12 mouse cellular contexts compared by ENCODE assay signal in the genomic region with DNA sequence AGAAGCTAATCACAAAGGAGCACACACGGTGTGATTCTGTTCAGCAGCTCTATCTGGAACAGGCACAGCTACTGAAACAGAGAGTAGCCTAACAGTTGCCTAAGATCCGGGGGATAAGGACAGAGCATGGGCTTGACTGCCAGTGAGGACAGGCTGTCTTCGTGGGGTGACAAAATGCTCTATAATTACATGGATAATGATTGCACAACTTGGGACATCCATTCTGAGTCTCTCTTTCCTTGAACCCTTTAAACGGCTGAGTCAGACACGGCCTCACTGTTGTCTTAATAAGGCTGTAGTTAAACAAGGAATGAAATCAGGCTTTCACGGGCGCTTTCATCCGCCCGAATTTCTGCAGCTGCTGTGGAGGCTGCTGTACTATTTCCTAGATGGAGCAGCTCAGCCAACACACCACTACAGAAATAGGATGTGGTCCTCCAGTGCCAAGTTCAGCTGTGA. TPM values are rescaled to one million over a fixed set of nuclear protein-coding genes. Genes with fewer than 3 reads are reported as not detected.
DNase-seq lines count a peak whose midpoint lies in the region; ATAC-seq and TF ChIP-seq lines count a peak whose summit lies in the region.
"Had no signal": no experiment of that assay in that cellular context is flagged by ENCODE, and none has a peak within 500 bp of the region (broad histone marks: within the 10 kb centered on the region; RNA-seq: fewer than 3 reads in every experiment).

No protein-coding gene starts in this region.

- 64% methylated on average over 9 of the region's 9 CpGs for WGBS in lung, embryonic 16.5 days
- 24% methylated on average over 9 of the region's 9 CpGs for WGBS in stomach, postnatal 0 days
- 79% methylated on average over 9 of the region's 9 CpGs for WGBS in midbrain, embryonic 14.5 days

- H3K9me3 ChIP-seq in lung, embryonic 16.5 days (ENCODE audit: control insufficient read depth, low read length) = no peaks in the 10 kb centered on the region
- no peaks in the 10 kb centered on the region for H3K9me3 ChIP-seq in stomach, postnatal 0 days (ENCODE audit: control insufficient read depth, low read length)
- H3K9me3 ChIP-seq in midbrain, embryonic 14.5 days (ENCODE audit: control insufficient read depth, low read length) = no peaks in the 10 kb centered on the region
- H3K9me3 ChIP-seq: limb, embryonic 12.5 days had no signal

- 0 out of 2 replicates have a peak, but pooled peaks have one; percentile 20 for ATAC-seq in lung, embryonic 16.5 days (ENCODE audit: low read depth)
- peak; percentile 86 for ATAC-seq in stomach, postnatal 0 days (ENCODE audit: low FRiP score, low TSS enrichment)
- no peak for ATAC-seq in midbrain, embryonic 14.5 days (ENCODE audit: low FRiP score, low TSS enrichment)
- ATAC-seq: hindbrain, embryonic 16.5 days; midbrain, embryonic 16.5 days had no signal

- H3K27ac ChIP-seq in lung, embryonic 16.5 days (ENCODE audit: low read length) = no peak overlapping the region
- H3K27ac ChIP-seq in stomach, postnatal 0 days (replicated peaks) = peak overlapping the region; percentile 58
- H3K27ac ChIP-seq in midbrain, embryonic 14.5 days (replicated peaks; ENCODE audit: low read depth, low read length) = no peak overlapping the region
- H3K27ac ChIP-seq: limb, embryonic 12.5 days had no signal

- intact Hi-C loops in left cerebral cortex, postnatal 14 days (cut with DNase I) = no loop called here

- H3K27me3 ChIP-seq in lung, embryonic 16.5 days (ENCODE audit: control insufficient read depth, insufficient read depth, low read depth, low read length) = no peaks in the 10 kb centered on the region
- H3K27me3 ChIP-seq in stomach, postnatal 0 days (ENCODE audit: control insufficient read depth, insufficient read depth, low read length) = no peaks in the 10 kb centered on the region
- no peaks in the 10 kb centered on the region for H3K27me3 ChIP-seq in midbrain, embryonic 14.5 days (ENCODE audit: control insufficient read depth, insufficient read depth, low read length)
- H3K27me3 ChIP-seq: limb, embryonic 12.5 days had no signal

- H3K9ac ChIP-seq in lung, embryonic 16.5 days (ENCODE audit: low read length) = no peak overlapping the region
- no peak overlapping the region for H3K9ac ChIP-seq in stomach, postnatal 0 days (ENCODE audit: low read length)
- H3K9ac ChIP-seq in midbrain, embryonic 14.5 days (replicated peaks; ENCODE audit: low read length) = no peak overlapping the region
- H3K9ac ChIP-seq: limb, embryonic 12.5 days had no signal

- no peaks in the 10 kb centered on the region for H3K4me1 ChIP-seq in lung, embryonic 16.5 days (replicated peaks; ENCODE audit: control insufficient read depth, insufficient read depth, low read length)
- H3K4me1 ChIP-seq in stomach, postnatal 0 days (replicated peaks; ENCODE audit: control insufficient read depth, insufficient read depth) = no peaks in the 10 kb centered on the region; the same call in 1 of the 2 replicates
- no peaks in the 10 kb centered on the region for H3K4me1 ChIP-seq in midbrain, embryonic 14.5 days (ENCODE audit: control insufficient read depth, insufficient read depth, low read length)
- H3K4me1 ChIP-seq: limb, embryonic 12.5 days had no signal

- H3K4me3 ChIP-seq in lung, embryonic 16.5 days (ENCODE audit: low read length) = no peak overlapping the region
- H3K4me3 ChIP-seq in stomach, postnatal 0 days (ENCODE audit: low read depth, low read length) = no peak overlapping the region
- no peak overlapping the region for H3K4me3 ChIP-seq in midbrain, embryonic 14.5 days (replicated peaks; ENCODE audit: low read depth, low read length)
- H3K4me3 ChIP-seq: limb, embryonic 12.5 days had no signal

- H3K36me3 ChIP-seq in lung, embryonic 16.5 days (ENCODE audit: control insufficient read depth, insufficient read depth, low read length) = no peaks in the 10 kb centered on the region
- no peaks in the 10 kb centered on the region for H3K36me3 ChIP-seq in stomach, postnatal 0 days (ENCODE audit: control insufficient read depth, insufficient read depth, low read length)
- no peaks in the 10 kb centered on the region for H3K36me3 ChIP-seq in midbrain, embryonic 14.5 days (ENCODE audit: control insufficient read depth, insufficient read depth, low read length)
- H3K36me3 ChIP-seq: limb, embryonic 12.5 days had no signal

- H3K4me2 ChIP-seq in lung, embryonic 16.5 days (ENCODE audit: low read depth, low read length) = no peak overlapping the region
- H3K4me2 ChIP-seq in stomach, postnatal 0 days (replicated peaks; ENCODE audit: low read depth) = no peak overlapping the region
- no peak overlapping the region for H3K4me2 ChIP-seq in midbrain, embryonic 14.5 days (ENCODE audit: low read length)
- H3K4me2 ChIP-seq: limb, embryonic 12.5 days had no signal

- TF ChIP-seq EP300 in stomach, postnatal 0 days (optimal IDR thresholded peaks at IDR 0.05) = no peak

- peak; percentile 13 to 78 for DNase-seq in adrenal gland, adult (ENCODE audit: inconsistent age in 2 of 2, low spot score in 1 of 2)
- no peak for DNase-seq in adrenal gland, postnatal 4 days (ENCODE audit: low spot score in 2 of 2)
- DNase-seq in lung, postnatal 4 days = no peak
- DNase-seq in left cerebral cortex, postnatal 14 days (ENCODE audit: low spot score in 2 of 2) = peak; percentile 49 to 56
- DNase-seq in stomach, postnatal 0 days (ENCODE audit: low spot score) = peak; percentile 64
- DNase-seq in midbrain, embryonic 14.5 days = no peak
- DNase-seq in cerebellum, adult 9-11 months = no peak
- DNase-seq: cerebellum, postnatal 14 days had no signal

- TF ChIP-seq CTCF in stomach, postnatal 0 days (IDR thresholded peaks at IDR 0.05; ENCODE audit: low read depth) = no peak

RNA-seq across cellular contexts. Expression of a gene that starts 48.3 kb away (rescaled TPM):
- total RNA-seq in adrenal gland, postnatal 4 days (2021) = 10 to 100 TPM in 1 of 2 experiments, 1 to 10 TPM in 1; 10.0 to 12.4 TPM
- 23.0 and 27.2 TPM in 2 replicates for polyA plus RNA-seq in lung, embryonic 16.5 days (2015; fragmentation: Nextera tagmentation; extraction: Ambion mirVana)
- 10 to 100 TPM; 11.3 to 11.4 TPM for total RNA-seq in left cerebral cortex, postnatal 14 days (2021)
- 78.8 and 80.3 TPM in 2 replicates for polyA plus RNA-seq in stomach, postnatal 0 days (2015; fragmentation: Nextera tagmentation; extraction: Ambion mirVana)
- 5.6 and 5.9 TPM in 2 replicates for polyA plus RNA-seq in midbrain, embryonic 14.5 days (2014; fragmentation: Nextera tagmentation; extraction: Ambion mirVana)

Comparison
In these comparisons a context has a peak if more than half of its experiments do, and no peak if none do; other contexts are left out.
1. DNase-seq: peak in adrenal gland, adult (2 of 2), left cerebral cortex, postnatal 14 days (2 of 2) and stomach, postnatal 0 days (single experiment); none in adrenal gland, postnatal 4 days (0 of 2), lung, postnatal 4 days (0 of 2), midbrain, embryonic 14.5 days (single experiment) and cerebellum, adult 9-11 months (single experiment).